Mouse (Mus musculus) C2C12 (cell line): Measurements from ENCODE around the gene Cstf1. TPM values are rescaled to one million over a fixed set of nuclear protein-coding genes. Genes with fewer than 3 reads are reported as not detected.

Source experiments
- H3K27me3 ChIP-seq: one replicate; pipeline ENCODE4 v1.6.1; 2011; ENCODE audit not compliant: control insufficient read depth, insufficient read depth, insufficient read length
- H3K36me3 ChIP-seq: one replicate; pipeline ENCODE4 v1.6.1; 2011; ENCODE audit not compliant: control insufficient read depth, insufficient read depth
- H3K4me3 ChIP-seq: one replicate; pipeline ENCODE4 v1.5.1; 2011; ENCODE audit warnings: mild to moderate bottlenecking, control low read depth; ENCODE audit not compliant: poor library complexity, insufficient read depth, severe bottlenecking
- H3K79me2 ChIP-seq: one replicate; pipeline ENCODE4 v1.6.1; 2011; ENCODE audit not compliant: control insufficient read depth, insufficient read depth
- H3K79me3 ChIP-seq: one replicate; pipeline ENCODE4 v1.6.1; 2011; ENCODE audit warnings: low read depth, control low read depth
- H3ac ChIP-seq: one replicate; pipeline ENCODE3; 2011; ENCODE audit warnings: low read depth; ENCODE audit not compliant: control insufficient read depth, insufficient read length
- CEBPB ChIP-seq: IDR thresholded peaks from one replicate; pipeline ENCODE4 v1.6.1; 2011; ENCODE audit warnings: low read depth, mild to moderate bottlenecking, control low read depth, moderate library complexity
- CTCF ChIP-seq: IDR thresholded peaks from one replicate; pipeline ENCODE4 v1.5.1; 2011; ENCODE audit not compliant: control insufficient read depth, insufficient read depth, insufficient read length
- FOSL1 ChIP-seq: IDR thresholded peaks from one replicate; pipeline ENCODE4 v1.8.0; 2011; ENCODE audit warnings: mild to moderate bottlenecking, low read length; ENCODE audit not compliant: poor library complexity, insufficient read depth, severe bottlenecking
- MAX ChIP-seq: IDR thresholded peaks from one replicate; pipeline ENCODE4 v1.6.1; 2011; ENCODE audit warnings: mild to moderate bottlenecking, control low read depth
- MYOD1 ChIP-seq: IDR thresholded peaks from one replicate; pipeline ENCODE4 v1.6.1; 2011; ENCODE audit warnings: low read depth; ENCODE audit not compliant: control insufficient read depth, insufficient read length
- MYOG ChIP-seq: IDR thresholded peaks from one replicate; pipeline ENCODE4 v1.6.1; 2011; ENCODE audit not compliant: control insufficient read depth, insufficient read length; ENCODE audit errors: extremely low read depth
- USF1 ChIP-seq: IDR thresholded peaks from one replicate; pipeline ENCODE4 v1.6.1; 2011; ENCODE audit warnings: low read depth, mild to moderate bottlenecking, control low read depth, moderate library complexity
- polyA plus RNA-seq: library from polyadenylated mRNA; unstranded; fragments of >200 nt; fragmentation: generic; extraction: Trizol; gene quantifications from one replicate; pipeline ENCODE4 v1.2.1, GENCODE M21; 2012; ENCODE audit warnings: missing spikeins

Gene Cstf1
- polyA plus RNA-seq, 1 experiment = 51.4 TPM

GRCm38 (mm10) chr2:172405011-172405410, 34.5 kb downstream of the Cstf1 start:
- no peak overlapping the region for H3K4me3 ChIP-seq
- no peak overlapping the region for H3ac ChIP-seq
- TF ChIP-seq MYOG (no peak), FOSL1 (no peak), CTCF (no peak), MAX (no peak), CEBPB (no peak), USF1 (no peak), MYOD1 (no peak)
- H3K27me3 ChIP-seq = peaks cover 9% of the 10 kb centered on the region
- no peaks in the 10 kb centered on the region for H3K36me3 ChIP-seq
- no peaks in the 10 kb centered on the region for H3K79me3 ChIP-seq
- no peaks in the 10 kb centered on the region for H3K79me2 ChIP-seq

DNA sequence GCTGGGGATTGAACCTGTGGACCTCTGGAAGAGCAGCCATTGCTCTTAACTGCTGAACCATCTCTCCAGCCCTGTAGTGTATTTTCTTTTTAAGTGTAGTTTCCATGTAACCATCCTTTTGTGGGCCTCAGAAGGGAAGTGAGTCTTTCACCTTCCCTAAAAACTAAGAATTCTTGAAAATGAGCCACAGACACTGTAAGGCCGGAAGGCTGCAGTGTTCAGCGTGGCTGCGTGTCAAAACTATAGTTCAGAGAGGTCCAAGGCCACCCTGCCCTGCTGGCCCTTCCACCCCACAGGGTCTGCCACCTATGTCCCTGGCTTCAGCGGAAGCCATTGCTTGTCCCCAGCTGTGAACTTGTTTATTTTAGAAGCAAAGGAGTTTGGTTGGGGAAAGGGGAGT, 35.7 kb downstream of the Cstf1 start:
- H3K36me3 ChIP-seq = no peaks in the 10 kb centered on the region
- H3K4me3 ChIP-seq = no peak overlapping the region
- H3K27me3 ChIP-seq = peaks cover 4% of the 10 kb centered on the region
- no peaks in the 10 kb centered on the region for H3K79me2 ChIP-seq
- no peak overlapping the region for H3ac ChIP-seq
- no peaks in the 10 kb centered on the region for H3K79me3 ChIP-seq
- no peak for TF ChIP-seq CTCF
- TF ChIP-seq FOSL1 = no peak
- TF ChIP-seq USF1 = no peak
- TF ChIP-seq CEBPB = no peak
- TF ChIP-seq MYOG = no peak
- no peak for TF ChIP-seq MAX
- TF ChIP-seq MYOD1 = no peak

GRCm38 (mm10) chr2:172407499-172407898, 37.0 kb downstream of the Cstf1 start:
- Histone ChIP-seq H3K36me3 (no peaks in the 10 kb centered on the region), H3K4me3 (no peak overlapping the region), H3K27me3 (no peaks in the 10 kb centered on the region), H3K79me3 (no peaks in the 10 kb centered on the region), H3ac (no peak overlapping the region), H3K79me2 (no peaks in the 10 kb centered on the region)
- TF ChIP-seq MYOD1 = no peak
- no peak for TF ChIP-seq USF1
- no peak for TF ChIP-seq FOSL1
- no peak for TF ChIP-seq MYOG
- no peak for TF ChIP-seq CEBPB
- no peak for TF ChIP-seq MAX
- no peak for TF ChIP-seq CTCF

- no peaks in the 10 kb centered on the region for H3K79me2 ChIP-seq
- no peaks in the 10 kb centered on the region for H3K36me3 ChIP-seq
- H3ac ChIP-seq = no peak overlapping the region
- no peak overlapping the region for H3K4me3 ChIP-seq
- no peaks in the 10 kb centered on the region for H3K79me3 ChIP-seq
- H3K27me3 ChIP-seq = no peaks in the 10 kb centered on the region
- TF ChIP-seq CEBPB = no peak
- no peak for TF ChIP-seq MYOD1
- no peak for TF ChIP-seq USF1
- TF ChIP-seq MAX = no peak
- TF ChIP-seq MYOG = no peak
- no peak for TF ChIP-seq CTCF
- TF ChIP-seq FOSL1 = no peak
These were observed 40.2 kb downstream of the Cstf1 start for GRCm38 (mm10) chr2:172410686-172411085.

DNA sequence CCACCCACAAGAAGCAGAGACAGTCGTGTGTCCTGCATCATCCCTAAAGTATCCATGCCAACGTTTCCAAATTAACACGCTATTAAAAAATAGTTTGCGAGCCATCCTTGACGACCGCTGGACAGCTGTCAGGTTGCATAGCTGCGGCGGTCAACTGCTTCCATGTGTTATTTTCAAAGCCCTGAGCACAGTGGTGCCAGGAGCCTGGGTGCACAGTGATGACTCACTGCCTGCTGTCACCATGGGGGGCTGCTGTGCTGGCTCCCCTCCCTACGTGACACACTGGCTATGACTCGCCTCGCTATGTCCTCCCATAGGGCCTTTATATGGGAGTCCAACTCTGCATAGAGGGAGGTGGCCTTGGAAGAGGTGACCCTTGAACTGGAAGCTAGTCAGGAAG, 40.6 kb downstream of the Cstf1 start:
- Histone ChIP-seq H3K79me2 (no peaks in the 10 kb centered on the region), H3ac (no peak overlapping the region), H3K36me3 (no peaks in the 10 kb centered on the region), H3K27me3 (no peaks in the 10 kb centered on the region), H3K4me3 (no peak overlapping the region), H3K79me3 (no peaks in the 10 kb centered on the region)
- no peak for TF ChIP-seq CEBPB
- TF ChIP-seq USF1 = no peak
- peak; percentile 91 for TF ChIP-seq MYOD1
- no peak for TF ChIP-seq MYOG
- peak; percentile 67 for TF ChIP-seq FOSL1
- no peak for TF ChIP-seq MAX
- TF ChIP-seq CTCF = no peak

DNA sequence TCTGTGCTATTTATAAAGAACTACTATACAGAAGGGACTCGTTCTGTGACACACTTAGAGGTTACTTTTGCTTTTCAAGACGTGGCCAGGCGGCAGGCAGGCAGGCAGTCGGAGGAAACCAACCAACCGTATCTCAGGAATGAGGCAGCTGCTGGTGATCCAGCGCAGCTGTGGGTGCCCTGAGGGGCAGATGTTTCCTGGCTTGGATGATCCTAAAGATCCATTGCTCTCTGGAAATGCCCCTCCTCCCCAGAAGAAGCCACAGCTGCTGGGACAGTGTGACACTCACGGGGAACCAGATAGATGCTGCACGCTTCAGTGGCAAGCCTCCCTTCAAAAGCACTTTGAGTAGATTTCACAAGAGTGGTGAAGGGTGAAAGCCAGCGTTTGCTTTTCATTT, 42.0 kb downstream of the Cstf1 start:
- Histone ChIP-seq H3K79me3 (no peaks in the 10 kb centered on the region), H3ac (no peak overlapping the region)
- TF ChIP-seq MYOD1 = peak; percentile 65
- no peak for TF ChIP-seq MYOG

More for the DNA sequence above, 42.0 kb downstream of the Cstf1 start:
- Histone ChIP-seq H3K4me3 (no peak overlapping the region), H3K27me3 (no peaks in the 10 kb centered on the region), H3K36me3 (no peaks in the 10 kb centered on the region), H3K79me2 (no peaks in the 10 kb centered on the region)
